ENCODE assay signal across 8 mouse cellular contexts in the genomic region with DNA sequence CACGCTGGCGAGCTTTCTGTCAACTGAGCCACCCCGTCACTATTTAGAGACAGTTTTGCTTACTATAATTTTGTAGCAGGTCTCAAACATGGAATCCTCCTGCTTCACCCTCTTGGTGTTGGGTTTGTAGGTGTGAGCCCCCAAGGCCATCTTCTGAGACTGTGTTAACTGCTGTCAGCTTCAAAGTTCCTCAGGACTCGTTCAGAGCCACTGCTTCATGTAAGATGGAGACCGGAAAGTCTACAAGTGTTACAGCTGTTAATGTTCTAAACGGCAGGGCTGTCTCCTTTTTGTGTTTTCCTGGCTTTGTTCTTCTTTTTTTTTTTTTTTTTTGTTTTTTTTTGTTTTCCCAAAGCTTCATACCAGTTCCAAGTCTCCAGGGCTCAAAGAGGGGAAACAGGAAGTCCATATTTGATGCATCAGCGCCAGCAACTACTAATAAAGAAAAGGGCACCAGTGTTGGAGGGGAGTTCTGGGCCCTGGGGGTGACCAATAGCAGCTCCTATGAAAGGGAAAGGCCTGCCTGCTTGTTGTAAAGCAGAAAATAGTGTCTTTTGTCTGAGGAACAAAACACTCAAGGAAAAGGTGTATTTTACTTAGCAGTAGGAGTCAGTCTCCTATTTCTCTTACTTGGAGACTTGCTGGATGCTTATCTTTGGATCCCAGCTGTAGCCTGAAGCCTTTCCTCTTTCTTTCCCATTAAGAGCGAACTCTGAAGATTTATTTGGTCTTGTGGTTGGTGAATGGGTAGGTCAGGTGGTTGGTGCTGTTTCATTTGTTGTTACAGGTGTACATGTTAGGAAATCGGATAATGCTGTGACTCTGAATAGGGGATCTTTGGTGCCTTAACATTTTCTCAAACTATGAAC. TPM values are rescaled to one million over a fixed set of nuclear protein-coding genes. Genes with fewer than 3 reads are reported as not detected.
A peak's percentile ranks its signal among the peaks of the same experiment; 100 is the strongest.
DNase-seq lines count a peak whose midpoint lies in the region; ATAC-seq and TF ChIP-seq lines count a peak whose summit lies in the region.

No protein-coding gene starts in this region.

- DNase-seq in kidney, adult 9 months = peak; percentile 40
- no peak for DNase-seq in kidney, adult 11 months
- DNase-seq in hindbrain, postnatal 0 days (ENCODE audit: low spot score) = no peak
- DNase-seq in adrenal gland, postnatal 4 days (ENCODE audit: low spot score in 2 of 2) = no peak
- DNase-seq in adrenal gland, postnatal 14 days = no peak
- no peak for DNase-seq in gastrocnemius, postnatal 4 days (ENCODE audit: low spot score in 2 of 2)

- no peaks in the 10 kb centered on the region for H3K9me3 ChIP-seq in embryonic facial prominence, embryonic 12.5 days
- no peaks in the 10 kb centered on the region for H3K9me3 ChIP-seq in hindbrain, postnatal 0 days (ENCODE audit: low read length)

- peak overlapping the region; percentile 51 for H3K27ac ChIP-seq in embryonic facial prominence, embryonic 12.5 days
- H3K27ac ChIP-seq in hindbrain, postnatal 0 days = peak overlapping the region; percentile 51; the same call in 1 of the 2 replicates

- no peak for ATAC-seq in embryonic facial prominence, embryonic 12.5 days (ENCODE audit: insufficient number of reproducible peaks, insufficient read depth, low FRiP score, low TSS enrichment)
- ATAC-seq in hindbrain, postnatal 0 days = no peak
- peak; percentile 15; the same call in 1 of the 2 replicates for ATAC-seq in megakaryocyte progenitor cell, adult 5-6 weeks (replicated peaks; ENCODE audit: poor library complexity)

- TF ChIP-seq CTCF in hindbrain, postnatal 0 days (IDR thresholded peaks at IDR 0.05; ENCODE audit: low read depth) = no peak

- 64% methylated on average over 9 of the region's 9 CpGs for WGBS in embryonic facial prominence, embryonic 12.5 days
- WGBS in hindbrain, postnatal 0 days = 62% methylated on average over 9 of the region's 9 CpGs

- H3K36me3 ChIP-seq in embryonic facial prominence, embryonic 12.5 days = peaks cover 2% of the 10 kb centered on the region; the same call in 1 of the 2 replicates
- H3K36me3 ChIP-seq in hindbrain, postnatal 0 days (ENCODE audit: insufficient read depth, low read length) = no peaks in the 10 kb centered on the region

- H3K4me3 ChIP-seq in embryonic facial prominence, embryonic 12.5 days = no peak overlapping the region
- no peak overlapping the region for H3K4me3 ChIP-seq in hindbrain, postnatal 0 days (ENCODE audit: low read length)

- no peaks in the 10 kb centered on the region for H3K27me3 ChIP-seq in embryonic facial prominence, embryonic 12.5 days
- no peaks in the 10 kb centered on the region for H3K27me3 ChIP-seq in hindbrain, postnatal 0 days (ENCODE audit: insufficient read depth, low read length)

- H3K9ac ChIP-seq in embryonic facial prominence, embryonic 12.5 days = no peak overlapping the region
- H3K9ac ChIP-seq in hindbrain, postnatal 0 days (replicated peaks; ENCODE audit: low read length) = no peak overlapping the region

- H3K4me2 ChIP-seq in embryonic facial prominence, embryonic 12.5 days (replicated peaks) = no peak overlapping the region
- no peak overlapping the region for H3K4me2 ChIP-seq in hindbrain, postnatal 0 days (ENCODE audit: low read depth, low read length)

- H3K4me1 ChIP-seq in embryonic facial prominence, embryonic 12.5 days = peaks cover 1% of the 10 kb centered on the region
- peaks cover 4% of the 10 kb centered on the region; the same call in 1 of the 2 replicates for H3K4me1 ChIP-seq in hindbrain, postnatal 0 days (ENCODE audit: insufficient read depth, low read length)

RNA-seq across cellular contexts. Expression of gene Znrf1, which starts 14.3 kb away (rescaled TPM):
- polyA plus RNA-seq in embryonic facial prominence, embryonic 12.5 days (2016; fragmentation: Nextera tagmentation; extraction: Ambion mirVana) = 79.5 TPM in 2 replicates
- total RNA-seq in hindbrain, postnatal 0 days (2014; rRNA removed) = 193 and 194 TPM in 2 replicates
- 72.2 and 76.1 TPM in 2 replicates for polyA plus RNA-seq in hindbrain, postnatal 0 days (2015; fragmentation: Nextera tagmentation; extraction: Ambion mirVana)
- 71.1 and 76.6 TPM in 2 replicates for total RNA-seq in megakaryocyte progenitor cell, adult 5-6 weeks (2015)
- total RNA-seq in megakaryocyte progenitor cell, adult 5-6 weeks (2017) = 57.9 and 66.1 TPM in 2 replicates
- 10 to 100 TPM; 69.8 to 76.9 TPM for total RNA-seq in adrenal gland, postnatal 4 days (2021)
- total RNA-seq in adrenal gland, postnatal 14 days (2021) = 44.3 and 47.7 TPM in 2 replicates
- total RNA-seq in gastrocnemius, postnatal 4 days (2021) = 10 to 100 TPM; 69.2 to 70.8 TPM

RNA-seq across cellular contexts. Expression of gene Wdr59, which starts 28.3 kb away (rescaled TPM):
- 7.8 and 8.1 TPM in 2 replicates for polyA plus RNA-seq in embryonic facial prominence, embryonic 12.5 days (2016; fragmentation: Nextera tagmentation; extraction: Ambion mirVana)
- 10.5 and 15.0 TPM in 2 replicates for total RNA-seq in hindbrain, postnatal 0 days (2014; rRNA removed)
- 6.4 and 6.6 TPM in 2 replicates for polyA plus RNA-seq in hindbrain, postnatal 0 days (2015; fragmentation: Nextera tagmentation; extraction: Ambion mirVana)
- 4.5 and 6.8 TPM in 2 replicates for total RNA-seq in megakaryocyte progenitor cell, adult 5-6 weeks (2015)
- total RNA-seq in megakaryocyte progenitor cell, adult 5-6 weeks (2017) = 5.7 and 6.3 TPM in 2 replicates
- total RNA-seq in adrenal gland, postnatal 4 days (2021) = 10 to 100 TPM; 16.1 to 16.4 TPM
- total RNA-seq in adrenal gland, postnatal 14 days (2021) = 12.0 and 15.4 TPM in 2 replicates
- 10 to 100 TPM; 13.0 to 13.3 TPM for total RNA-seq in gastrocnemius, postnatal 4 days (2021)
